Mouse (Mus musculus) heart, adult 2 months (tissue): ENCODE measurements at regions not wholly inside any gene's neighbourhood (a gene's known extent, or its start where the extent isn't known, plus 50 kb on each side); places are given as distances from the start of the nearest gene placed in this dataset.

Experiments
- EP300 ChIP-seq: fragments of 200-500 bp; IDR thresholded peaks from 2 replicates; pipeline ENCODE4 v1.6.1; 2011; ENCODE audit warnings: low read depth, low read length, control low read depth; ENCODE audit not compliant: insufficient read depth
- POLR2A ChIP-seq: fragments of 200-500 bp; IDR thresholded peaks from 2 replicates; pipeline ENCODE4 v1.6.1; 2011; ENCODE audit warnings: mild to moderate bottlenecking, low read depth, low read length, control low read depth; ENCODE audit not compliant: insufficient read depth

- TF ChIP-seq POLR2A (no peak), EP300 (no peak)
Measured at GRCm38 (mm10) chr4:72351985-72352384, 151.3 kb upstream of the Tle1 start.
